Mouse (Mus musculus) gonadal fat pad, adult 2 months (tissue): ENCODE measurements around the gene Rab30. TPM values are rescaled to one million over a fixed set of nuclear protein-coding genes. Genes with fewer than 3 reads are reported as not detected.

ENCODE experiments used
- DNase-seq: peaks from one replicate; pipeline ENCODE4 v3.0.0-alpha.2; 2012; ENCODE audit warnings: low read depth
- polyA plus RNA-seq: library from polyadenylated mRNA; depleted of rRNA; stranded (reverse); fragments of >200 nt; gene quantifications from 2 replicates; pipeline ENCODE4 v1.2.3, GENCODE M21; 2012

Gene Rab30
- polyA plus RNA-seq, 1 experiment, result 5.8 TPM

DNA sequence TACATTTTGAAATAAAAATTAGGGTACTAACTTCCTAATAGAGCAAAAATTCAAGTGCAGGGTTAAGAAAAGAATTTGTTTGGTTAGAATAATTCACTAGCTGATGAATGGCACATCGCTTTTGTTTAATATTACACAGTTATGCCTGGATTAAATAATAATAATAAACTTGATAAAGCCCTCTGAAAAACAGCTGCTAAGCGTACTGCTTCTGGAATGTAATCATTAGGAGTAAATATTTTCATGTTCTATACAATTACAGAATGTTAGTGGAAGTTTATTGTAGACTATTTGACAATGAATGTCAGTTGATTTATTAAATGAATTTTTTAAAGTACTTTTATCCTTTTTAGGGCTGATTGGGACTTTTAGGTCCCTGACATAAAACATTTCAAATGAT is 100.9 kb downstream of the Rab30 start:
- no peak for DNase-seq

DNA sequence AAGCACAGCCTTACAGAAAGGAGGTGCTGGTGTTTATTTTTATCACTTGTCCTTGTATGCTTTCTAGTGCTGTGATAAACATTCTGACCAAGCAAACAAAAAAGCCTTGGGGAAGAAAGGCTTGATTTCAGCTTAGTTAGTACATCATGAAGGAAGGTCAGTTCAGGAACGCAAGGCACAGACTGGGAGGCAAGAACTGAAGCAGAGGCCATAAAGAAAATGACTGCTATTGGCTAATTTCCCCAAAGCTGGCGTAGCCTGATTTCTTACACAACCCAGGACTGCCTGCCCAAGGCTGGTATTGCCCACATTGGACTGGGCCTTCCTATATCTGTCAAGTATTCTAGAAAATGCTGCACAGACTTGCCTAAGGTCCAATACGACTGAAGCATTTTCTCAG is 106.8 kb downstream of the Rab30 start:
- peak; percentile 34 for DNase-seq

DNA sequence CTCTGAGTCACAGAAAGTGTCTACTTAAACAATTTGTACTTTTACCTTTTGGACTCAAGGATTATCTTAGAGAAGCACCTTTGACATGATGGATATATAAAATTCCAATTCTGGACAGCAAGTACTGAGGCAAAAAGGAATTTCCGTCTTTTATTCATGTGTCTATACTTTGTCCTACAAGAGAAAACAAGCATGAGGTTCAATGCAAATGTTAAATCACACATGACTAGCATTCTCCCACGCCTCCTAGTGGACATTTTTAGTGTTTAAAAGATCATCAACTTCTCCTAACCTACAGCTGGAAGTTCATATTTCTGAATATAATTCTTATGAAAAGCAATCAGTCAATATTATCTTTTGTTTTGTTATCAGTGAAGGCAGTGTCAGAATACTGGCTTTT is 125.1 kb downstream of the Rab30 start:
- DNase-seq, result no peak

DNA sequence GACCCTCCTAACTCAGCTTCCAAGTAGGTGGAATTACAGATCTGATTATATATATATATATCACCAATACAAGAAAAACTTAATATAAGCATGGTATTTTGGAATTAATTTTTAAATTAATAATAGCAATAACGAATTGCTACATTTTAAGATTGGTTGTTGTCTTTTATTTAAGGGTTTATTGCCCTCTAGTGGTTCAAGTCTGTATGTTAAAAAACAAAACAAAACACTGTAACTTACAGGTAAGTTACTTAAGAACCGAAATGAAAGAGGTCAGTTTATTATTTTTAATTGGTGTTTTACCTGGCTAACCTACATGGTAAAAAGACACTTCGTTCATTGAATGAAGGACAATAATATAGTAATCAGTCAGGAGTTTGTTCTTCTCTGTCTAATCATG is 128.8 kb downstream of the Rab30 start:
- no peak for DNase-seq

DNA sequence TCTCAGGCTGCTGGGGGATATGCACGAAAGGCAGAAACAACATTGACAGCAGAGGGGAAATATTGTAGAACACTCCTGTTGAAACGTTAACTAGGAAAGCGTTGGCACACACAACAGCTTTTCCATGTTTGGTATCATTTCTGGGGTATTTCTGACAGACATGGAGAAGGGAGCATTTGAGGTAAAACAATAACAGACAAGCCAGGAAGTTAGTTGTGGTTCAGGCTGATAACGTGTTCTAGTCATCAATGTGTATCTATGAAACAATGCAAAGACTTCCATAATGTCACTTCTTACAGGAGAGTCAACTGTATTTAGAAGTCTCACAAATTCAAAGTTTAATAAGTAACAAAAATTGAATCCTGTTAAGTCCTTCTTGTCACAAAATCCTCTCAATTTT is 130.2 kb downstream of the Rab30 start:
- DNase-seq, result no peak

DNA sequence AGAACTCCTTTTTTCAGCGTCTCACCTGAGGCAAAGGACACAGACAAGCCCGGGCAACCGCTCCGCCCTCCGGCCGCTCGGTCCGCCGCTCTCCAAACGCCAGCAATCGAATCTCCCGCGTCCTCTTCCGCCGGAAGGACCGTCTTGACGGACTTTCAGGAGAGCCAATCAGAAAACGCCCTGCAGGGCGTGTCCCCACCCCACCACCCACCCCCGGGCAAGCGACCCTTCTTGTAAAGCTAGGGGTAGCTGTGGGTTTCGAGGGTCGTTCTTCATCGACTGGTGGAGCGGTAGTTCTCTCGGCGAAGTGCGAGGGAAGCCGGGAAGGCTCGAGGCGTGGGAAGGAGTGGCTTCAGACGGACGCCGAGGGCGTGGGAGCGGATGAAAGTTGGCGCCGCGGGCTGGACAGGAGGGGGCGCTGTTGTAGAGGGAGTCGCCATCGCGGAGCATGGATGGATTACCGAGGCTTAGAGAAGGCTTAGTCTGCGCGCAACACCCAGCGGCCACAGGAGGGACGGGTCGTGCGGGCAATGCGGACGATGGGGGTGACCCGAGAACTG is 132.8 kb downstream of the Rab30 start, which contains the start of the genes Ddias and Prcp:
Gene Ddias (minus strand): TSS at position 132 of the 560 bp plus-strand sequence.
Gene Prcp (plus strand): TSS at position 355 of the 560 bp plus-strand sequence.
- DNase-seq, result no peak

DNA sequence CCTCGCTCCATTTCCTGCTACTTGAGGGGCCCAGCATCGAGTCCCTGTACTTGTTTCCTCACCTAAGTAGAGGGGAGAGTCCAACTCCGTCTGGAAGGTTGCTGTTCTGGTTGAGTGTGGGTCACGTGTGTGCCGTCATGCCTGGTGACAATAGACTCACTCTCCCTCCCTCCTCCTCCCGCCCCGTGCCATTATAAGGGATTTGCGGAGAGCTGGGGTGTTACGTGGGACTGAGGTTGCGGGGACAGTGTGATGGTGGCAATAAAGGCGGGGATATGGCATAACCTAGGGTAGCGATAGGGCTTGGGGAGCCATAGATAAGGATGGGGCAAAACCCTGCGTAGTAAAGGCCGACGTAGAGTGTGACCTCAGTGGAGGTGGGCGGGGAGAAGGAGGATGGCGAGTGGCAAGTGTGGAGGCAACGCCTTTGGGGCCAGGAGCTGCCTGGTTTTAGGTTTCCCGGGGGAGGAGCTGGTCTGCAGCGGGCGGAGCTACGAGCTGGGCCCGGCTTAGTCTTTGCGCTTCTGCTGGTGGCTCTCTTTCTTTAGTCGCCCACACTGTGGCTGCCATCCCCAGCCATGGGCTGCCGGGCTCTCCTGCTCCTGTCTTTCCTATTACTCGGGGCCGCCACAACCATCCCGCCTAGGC is 133.5 kb downstream of the Rab30 start:
- no peak for DNase-seq

DNA sequence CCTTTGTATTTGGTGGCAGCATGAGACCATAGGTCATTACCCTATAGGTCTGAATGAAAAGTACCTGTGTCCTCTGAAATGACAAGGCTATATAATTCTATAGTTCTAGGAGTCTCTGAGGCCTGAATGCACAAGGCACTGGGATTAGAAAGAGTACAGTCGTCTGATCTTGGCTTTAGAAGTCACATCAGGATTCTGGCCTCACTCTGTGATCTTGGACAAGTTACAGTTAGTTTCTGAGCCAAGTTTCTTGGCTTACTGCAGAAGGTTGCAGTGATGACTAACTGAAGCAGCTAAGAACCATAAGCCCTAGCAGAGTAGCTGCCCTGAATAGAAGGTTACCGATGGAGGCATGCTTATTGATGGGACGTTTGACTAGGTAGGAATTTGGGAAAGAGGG is 134.7 kb downstream of the Rab30 start:
- DNase-seq, result no peak

DNA sequence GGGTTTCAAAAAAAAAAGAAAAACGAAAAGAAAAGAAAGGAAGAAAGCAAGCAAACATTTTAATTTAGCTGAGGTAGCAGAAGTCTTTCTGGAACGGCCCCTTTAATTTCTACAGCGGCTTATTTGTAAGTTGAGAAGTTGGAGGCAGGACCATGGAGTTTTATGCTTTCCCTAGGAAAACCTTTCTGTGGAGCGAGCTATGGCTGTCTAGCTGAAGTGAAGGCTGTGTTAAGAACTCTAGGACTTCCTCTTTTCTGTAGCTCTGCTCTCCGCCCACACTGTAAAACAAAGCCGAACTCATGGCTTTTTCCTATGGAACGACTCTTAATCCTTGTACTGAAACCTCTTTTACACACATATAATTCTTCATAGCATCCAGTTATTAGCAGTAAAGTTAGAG is 135.1 kb downstream of the Rab30 start:
- no peak for DNase-seq

DNA sequence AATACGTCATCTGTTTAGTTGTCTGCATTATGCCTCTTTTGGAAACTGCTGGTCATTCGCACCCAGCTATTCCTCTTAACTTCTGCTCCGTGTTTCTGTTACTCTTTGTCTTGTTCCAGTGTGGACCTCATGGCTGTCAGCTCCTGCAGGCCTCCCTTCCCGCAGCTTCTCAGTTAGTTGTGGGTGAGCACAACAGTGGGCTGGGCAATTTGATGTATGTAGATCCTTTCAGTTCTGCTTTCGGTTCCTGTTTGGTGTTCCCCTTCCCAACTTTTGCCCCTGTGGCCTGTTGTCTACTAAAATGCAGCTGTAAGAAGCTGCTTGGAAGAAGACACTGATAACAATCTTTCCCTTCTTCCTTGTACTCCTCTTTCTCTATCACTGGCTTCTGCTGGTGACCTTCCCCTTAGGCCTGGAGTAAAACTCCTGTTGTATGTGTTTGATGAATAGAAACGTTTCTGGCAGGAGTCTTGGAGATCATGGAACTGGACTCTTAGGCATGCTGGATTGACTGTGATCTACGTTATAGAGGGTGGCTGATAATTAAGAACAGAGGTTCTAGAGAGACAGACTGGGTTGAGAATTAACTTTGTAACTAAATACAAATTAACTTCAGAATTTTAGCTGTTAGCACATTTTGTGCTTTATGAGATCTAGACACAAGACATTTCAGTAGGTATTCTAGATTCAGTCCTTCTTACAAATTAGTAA is 137.3 kb downstream of the Rab30 start:
- no peak for DNase-seq

DNA sequence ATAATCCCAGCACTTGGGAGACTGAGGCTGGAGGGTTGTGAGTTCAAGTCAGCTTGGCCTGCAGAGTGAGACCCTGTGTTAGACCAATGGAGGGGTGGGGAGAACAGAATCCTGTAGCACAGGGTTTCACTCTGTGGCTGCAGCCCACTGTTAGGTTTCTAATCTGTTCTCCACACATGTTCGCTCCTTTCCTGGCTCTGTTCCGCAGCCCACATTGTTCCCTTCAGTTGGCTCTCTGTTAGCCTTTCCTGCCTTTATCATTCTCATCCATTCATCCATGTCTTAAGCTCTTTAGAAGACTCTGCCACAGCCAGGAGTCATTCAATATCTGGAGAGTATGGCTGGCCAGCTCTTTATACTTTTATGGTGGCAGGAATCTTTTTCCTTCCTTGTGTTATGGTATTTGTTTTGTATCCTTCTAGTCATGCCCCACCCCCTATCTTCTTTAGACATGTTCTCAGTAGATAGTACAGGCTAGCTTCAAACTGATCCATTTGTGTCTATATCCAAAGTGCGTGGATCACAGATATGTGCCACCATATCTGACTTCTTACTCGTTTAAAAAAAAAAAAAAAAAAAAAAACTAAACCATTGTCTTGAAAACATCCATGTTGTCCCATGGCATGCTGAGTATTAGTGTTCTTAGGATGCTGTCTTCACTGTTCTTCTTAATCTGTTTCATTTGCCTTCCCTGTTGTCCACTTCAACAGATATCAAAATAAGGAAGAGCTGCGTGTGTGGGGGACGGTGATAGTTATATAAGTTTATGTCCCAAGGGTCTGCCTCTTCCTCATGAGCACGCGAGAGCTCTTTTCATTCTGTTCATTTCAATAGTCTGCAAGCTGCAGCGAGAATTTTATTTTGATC is 142.7 kb downstream of the Rab30 start:
- DNase-seq, result no peak

DNA sequence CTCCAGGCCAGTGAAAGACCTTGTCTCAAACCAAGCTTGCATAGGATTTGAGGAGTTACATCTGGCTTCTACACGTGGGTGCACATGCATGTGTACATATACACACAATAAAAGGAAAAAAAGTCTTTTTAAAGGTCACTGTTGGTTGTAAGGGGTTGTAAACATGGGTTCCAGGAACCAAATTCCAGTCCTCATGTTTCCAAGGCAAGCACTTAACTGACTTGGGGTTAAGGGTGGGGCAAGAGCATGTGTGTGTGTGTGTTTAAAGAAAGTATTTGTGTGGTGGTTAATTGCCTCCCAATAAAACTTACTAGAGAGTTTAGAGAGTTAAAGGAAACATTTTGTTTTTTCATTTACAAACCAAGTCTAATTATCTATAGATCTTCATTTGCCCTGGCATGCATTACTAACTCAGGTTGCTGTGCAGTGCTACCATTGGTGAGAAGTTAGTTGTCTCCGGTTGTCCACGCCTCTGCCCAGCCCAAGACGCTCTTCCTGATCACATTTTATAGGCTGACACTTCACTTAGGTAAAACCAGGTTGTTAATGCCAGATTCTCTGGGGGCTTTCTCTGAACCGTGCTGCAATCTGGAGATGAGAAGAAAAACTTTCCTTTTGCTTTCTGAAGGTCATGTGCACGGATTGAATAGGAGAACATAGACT is 143.7 kb downstream of the Rab30 start:
- DNase-seq, result no peak

DNA sequence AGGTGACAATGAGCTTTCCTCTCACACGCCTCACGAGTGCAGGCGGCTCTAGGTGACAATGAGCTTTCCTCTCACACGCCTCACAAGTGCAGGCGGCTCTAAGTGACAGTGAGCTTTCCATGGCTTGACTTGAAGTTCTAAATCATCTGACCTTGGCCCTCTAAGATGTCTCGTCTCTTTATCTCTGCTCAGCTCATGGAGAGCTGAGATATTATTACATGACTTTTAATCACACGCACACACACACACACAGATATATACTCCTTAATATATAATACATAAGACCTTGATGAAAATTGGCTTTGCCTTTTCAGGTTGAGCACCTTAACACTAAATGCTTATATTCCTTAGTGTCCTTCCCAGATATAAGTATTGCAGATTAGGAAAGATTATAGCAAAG is 145.4 kb downstream of the Rab30 start:
- no peak for DNase-seq

DNA sequence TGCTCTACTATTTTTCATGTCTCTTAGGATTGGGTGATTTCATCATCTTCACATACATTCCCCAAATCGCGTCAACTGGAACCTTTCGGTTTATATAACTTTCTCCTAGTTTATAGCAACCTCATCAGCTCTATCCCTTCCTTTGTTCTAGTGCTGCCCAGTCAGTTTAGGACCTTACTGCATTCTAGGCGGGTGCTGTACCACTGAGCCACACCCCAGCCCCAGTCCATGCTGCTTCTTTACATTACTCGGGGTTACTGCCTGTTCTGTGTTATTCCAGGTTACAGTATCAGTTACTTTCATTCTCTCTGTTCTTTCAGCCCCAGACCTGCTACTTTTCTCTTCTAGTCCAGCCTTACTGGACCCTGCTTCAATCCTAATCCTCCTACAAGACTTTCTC is 145.8 kb downstream of the Rab30 start:
- DNase-seq, result no peak

DNA sequence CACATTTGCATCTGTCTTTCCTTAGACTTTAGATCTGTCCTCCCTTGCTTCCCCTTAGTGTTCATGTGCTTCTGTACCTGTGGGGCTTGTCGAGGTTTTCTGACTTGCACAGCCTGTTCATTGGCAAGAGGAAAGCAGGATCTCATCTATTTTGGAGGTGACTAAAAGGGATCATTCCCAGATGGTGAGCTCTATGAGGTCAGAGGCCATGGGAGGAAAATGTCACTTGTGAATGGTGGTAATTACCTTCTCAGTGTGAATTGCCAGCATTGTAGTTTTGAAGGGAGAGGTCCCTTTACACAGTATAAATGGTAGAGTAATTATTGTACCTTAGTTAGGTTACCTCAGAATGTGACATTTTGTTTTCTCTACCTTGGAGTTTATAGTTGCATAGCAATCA is 148.8 kb downstream of the Rab30 start:
- no peak for DNase-seq

DNA sequence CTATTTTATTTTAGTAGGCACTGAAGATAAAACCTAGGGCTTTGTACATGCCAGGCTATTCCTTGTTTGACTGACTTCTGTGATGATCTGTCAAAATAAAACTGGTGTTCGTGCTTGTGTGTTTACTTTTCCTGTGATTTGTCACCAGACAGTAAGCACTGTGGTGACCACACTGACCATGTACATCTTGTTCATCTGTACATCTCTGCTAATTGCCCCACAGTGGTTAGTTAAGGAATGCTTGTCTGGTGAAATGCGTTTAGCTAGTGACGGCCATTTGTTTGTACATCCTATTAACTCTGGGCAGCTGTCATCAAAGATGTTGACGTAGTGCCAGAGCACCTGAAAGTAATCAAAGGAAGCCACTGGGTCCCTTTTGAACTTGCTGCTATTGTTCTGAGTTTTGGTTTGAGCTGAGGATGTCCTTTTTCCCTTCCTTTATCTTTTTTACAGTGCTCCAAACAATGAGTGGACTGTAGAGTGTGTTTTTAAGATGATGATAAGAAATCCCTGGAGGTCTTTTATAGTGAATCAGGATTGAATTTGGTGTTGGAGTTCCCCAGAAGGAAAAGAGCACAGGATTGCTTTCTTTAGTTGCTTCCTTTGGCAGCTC is 149.3 kb downstream of the Rab30 start:
- DNase-seq, result no peak

DNA sequence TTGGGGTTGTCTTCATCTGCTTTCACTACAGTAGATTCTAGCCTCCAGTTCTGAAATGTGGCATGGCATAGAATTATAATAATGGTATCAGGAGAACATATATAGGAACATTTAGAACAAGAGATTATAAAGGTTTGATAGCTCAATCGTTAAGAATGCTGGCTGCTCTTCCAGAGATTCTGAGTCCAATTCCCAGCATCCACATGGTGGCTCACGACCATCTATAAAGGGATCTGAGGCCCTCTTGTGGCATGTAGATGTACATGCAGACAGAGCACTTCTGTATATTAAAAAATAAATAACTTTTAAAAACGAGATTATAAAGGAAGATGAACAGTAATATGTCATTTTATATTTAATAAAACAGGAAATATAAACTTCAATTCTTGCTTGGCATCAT is 152.1 kb downstream of the Rab30 start:
- DNase-seq, result no peak
